Mouse (Mus musculus): ENCODE measurements at regions not wholly inside any gene's neighbourhood (a gene's known extent, or its start where the extent isn't known, plus 50 kb on each side); places are given as distances from the start of the nearest gene placed in this dataset.

- H3K9ac ChIP-seq, result no peak overlapping the region
- no peaks in the 10 kb centered on the region for H3K36me3 ChIP-seq
- H3K4me3 ChIP-seq, result no peak overlapping the region
- H3K9me3 ChIP-seq, result no peaks in the 10 kb centered on the region
- H3K4me1 ChIP-seq (replicated peaks), result no peaks in the 10 kb centered on the region
- WGBS, result 71% methylated on average over 11 of the region's 11 CpGs
- H3K4me2 ChIP-seq, result no peak overlapping the region
- H3K27me3 ChIP-seq, result no peaks in the 10 kb centered on the region
- H3K27ac ChIP-seq (replicated peaks), result no peak overlapping the region
- no peak for ATAC-seq (ENCODE audit: low FRiP score, low read depth)
Observed at GRCm38 (mm10) chr13:116243272-116243784, 66.2 kb downstream of the Isl1 start.

- no peak for ATAC-seq (ENCODE audit: low FRiP score, low read depth)
- H3K9me3 ChIP-seq, result no peaks in the 10 kb centered on the region
- H3K4me3 ChIP-seq, result no peak overlapping the region
- H3K27me3 ChIP-seq, result no peaks in the 10 kb centered on the region
- H3K4me1 ChIP-seq (replicated peaks), result peaks cover 5% of the 10 kb centered on the region; the same call in 1 of the 2 replicates
- H3K27ac ChIP-seq (replicated peaks), result no peak overlapping the region
- WGBS, result 32% methylated on average over 3 of the region's 3 CpGs
- no peak overlapping the region for H3K4me2 ChIP-seq
- no peak overlapping the region for H3K9ac ChIP-seq
- H3K36me3 ChIP-seq, result no peaks in the 10 kb centered on the region
Observed at GRCm38 (mm10) chr13:116215101-116215500, 94.4 kb downstream of the Isl1 start.

GRCm38 (mm10) chr13:116213843-116214829, 95.4 kb downstream of the Isl1 start:
- no peaks in the 10 kb centered on the region for H3K36me3 ChIP-seq
- H3K4me1 ChIP-seq (replicated peaks), result peaks cover 5% of the 10 kb centered on the region; the same call in 1 of the 2 replicates
- 41% methylated on average over 6 of the region's 6 CpGs for WGBS
- no peak overlapping the region for H3K27ac ChIP-seq (replicated peaks)
- H3K4me3 ChIP-seq, result no peak overlapping the region
- no peak for ATAC-seq (ENCODE audit: low FRiP score, low read depth)
- H3K27me3 ChIP-seq, result no peaks in the 10 kb centered on the region
- no peak overlapping the region for H3K4me2 ChIP-seq
- no peak overlapping the region for H3K9ac ChIP-seq
- no peaks in the 10 kb centered on the region for H3K9me3 ChIP-seq

GRCm38 (mm10) chr13:116201177-116201920, 108.1 kb downstream of the Isl1 start:
- no peak overlapping the region for H3K9ac ChIP-seq
- no peaks in the 10 kb centered on the region for H3K27me3 ChIP-seq
- no peak overlapping the region for H3K27ac ChIP-seq (replicated peaks)
- H3K4me1 ChIP-seq (replicated peaks), result no peaks in the 10 kb centered on the region
- no peaks in the 10 kb centered on the region for H3K9me3 ChIP-seq
- H3K4me2 ChIP-seq, result peak overlapping the region; percentile 48
- no peak for ATAC-seq (ENCODE audit: low FRiP score, low read depth)
- H3K4me3 ChIP-seq, result peak overlapping the region; percentile 17
- H3K36me3 ChIP-seq, result no peaks in the 10 kb centered on the region
- WGBS, result 3% methylated on average over 11 of the region's 11 CpGs

GRCm38 (mm10) chr13:116187059-116187458, 122.4 kb downstream of the Isl1 start:
- no peak overlapping the region for H3K27ac ChIP-seq (replicated peaks)
- H3K4me1 ChIP-seq (replicated peaks), result no peaks in the 10 kb centered on the region
- no peaks in the 10 kb centered on the region for H3K27me3 ChIP-seq
- no peaks in the 10 kb centered on the region for H3K9me3 ChIP-seq
- H3K36me3 ChIP-seq, result no peaks in the 10 kb centered on the region
- H3K4me3 ChIP-seq, result no peak overlapping the region
- H3K4me2 ChIP-seq, result no peak overlapping the region
- WGBS, result 67% methylated on average over 7 of the region's 7 CpGs
- no peak overlapping the region for H3K9ac ChIP-seq
- no peak for ATAC-seq (ENCODE audit: low FRiP score, low read depth)

GRCm38 (mm10) chr13:116177781-116178180, 131.7 kb downstream of the Isl1 start:
- H3K27me3 ChIP-seq, result no peaks in the 10 kb centered on the region
- no peak overlapping the region for H3K4me3 ChIP-seq
- ATAC-seq (ENCODE audit: low FRiP score, low read depth), result no peak
- WGBS, result 11% methylated on average over 3 of the region's 3 CpGs
- no peak overlapping the region for H3K4me2 ChIP-seq
- H3K27ac ChIP-seq (replicated peaks), result no peak overlapping the region
- H3K36me3 ChIP-seq, result no peaks in the 10 kb centered on the region
- H3K4me1 ChIP-seq (replicated peaks), result no peaks in the 10 kb centered on the region
- no peaks in the 10 kb centered on the region for H3K9me3 ChIP-seq
- no peak overlapping the region for H3K9ac ChIP-seq

- Histone ChIP-seq H3K36me3 (no peaks in the 10 kb centered on the region), H3K27ac (replicated peaks) (no peak overlapping the region), H3K9me3 (no peaks in the 10 kb centered on the region), H3K9ac (no peak overlapping the region), H3K4me1 (replicated peaks) (no peaks in the 10 kb centered on the region), H3K4me3 (no peak overlapping the region), H3K4me2 (no peak overlapping the region), H3K27me3 (no peaks in the 10 kb centered on the region)
- WGBS, result 3% methylated on average over 3 of the region's 3 CpGs
- ATAC-seq (ENCODE audit: low FRiP score, low read depth), result no peak
Observed at GRCm38 (mm10) chr13:116174976-116175375, 134.5 kb downstream of the Isl1 start.

- no peak overlapping the region for H3K4me3 ChIP-seq
- H3K36me3 ChIP-seq, result no peaks in the 10 kb centered on the region
- H3K4me2 ChIP-seq, result no peak overlapping the region
- H3K9me3 ChIP-seq, result no peaks in the 10 kb centered on the region
- no peak for ATAC-seq (ENCODE audit: low FRiP score, low read depth)
- no peak overlapping the region for H3K9ac ChIP-seq
- whole genome bisulfite sequencing, result 26% methylated on average over 2 of the region's 2 CpGs
- no peak overlapping the region for H3K27ac ChIP-seq (replicated peaks)
- H3K4me1 ChIP-seq (replicated peaks), result no peaks in the 10 kb centered on the region
- no peaks in the 10 kb centered on the region for H3K27me3 ChIP-seq
Observed at GRCm38 (mm10) chr13:116173866-116174265, 135.6 kb downstream of the Isl1 start.

- ATAC-seq (ENCODE audit: low FRiP score, low read depth), result no peak
- H3K27ac ChIP-seq (replicated peaks), result no peak overlapping the region
- no peak overlapping the region for H3K9ac ChIP-seq
- 78% methylated on average over 5 of the region's 5 CpGs for WGBS
- H3K4me1 ChIP-seq (replicated peaks), result no peaks in the 10 kb centered on the region
- no peaks in the 10 kb centered on the region for H3K36me3 ChIP-seq
- H3K4me2 ChIP-seq, result no peak overlapping the region
- no peak overlapping the region for H3K4me3 ChIP-seq
- H3K27me3 ChIP-seq, result no peaks in the 10 kb centered on the region
- H3K9me3 ChIP-seq, result no peaks in the 10 kb centered on the region
Observed at GRCm38 (mm10) chr13:116143022-116143421, 166.5 kb downstream of the Isl1 start.

- 94% methylated on average over 1 of the region's 1 CpGs for WGBS
- no peak overlapping the region for H3K4me2 ChIP-seq
- H3K27ac ChIP-seq (replicated peaks), result no peak overlapping the region
- H3K27me3 ChIP-seq, result no peaks in the 10 kb centered on the region
- no peaks in the 10 kb centered on the region for H3K36me3 ChIP-seq
- no peak overlapping the region for H3K9ac ChIP-seq
- ATAC-seq (ENCODE audit: low FRiP score, low read depth), result no peak
- no peak overlapping the region for H3K4me3 ChIP-seq
- no peaks in the 10 kb centered on the region for H3K9me3 ChIP-seq
- no peaks in the 10 kb centered on the region for H3K4me1 ChIP-seq (replicated peaks)
Observed at GRCm38 (mm10) chr13:116118664-116119063, 190.8 kb downstream of the Isl1 start.

GRCm38 (mm10) chr13:116111032-116111808, 198.3 kb downstream of the Isl1 start:
- ATAC-seq (ENCODE audit: low FRiP score, low read depth), result no peak
- H3K27me3 ChIP-seq, result no peaks in the 10 kb centered on the region
- WGBS, result 81% methylated on average over 7 of the region's 7 CpGs
- H3K27ac ChIP-seq (replicated peaks), result no peak overlapping the region
- no peaks in the 10 kb centered on the region for H3K9me3 ChIP-seq
- no peak overlapping the region for H3K4me2 ChIP-seq
- no peak overlapping the region for H3K9ac ChIP-seq
- H3K4me1 ChIP-seq (replicated peaks), result no peaks in the 10 kb centered on the region
- no peaks in the 10 kb centered on the region for H3K36me3 ChIP-seq
- H3K4me3 ChIP-seq, result no peak overlapping the region

Measured in hindbrain, embryonic 15.5 days (tissue).